Mouse (Mus musculus) testis, adult 2 months (tissue): ENCODE data around the gene Apbb1.

Experiments used
- CTCF ChIP-seq: fragments of 200-500 bp; IDR thresholded peaks from 2 replicates; pipeline ENCODE4 v1.5.1; 2012; ENCODE audit warnings: low read depth, mild to moderate bottlenecking, inconsistent platforms, low read length, moderate library complexity; ENCODE audit not compliant: control insufficient read depth, insufficient read depth, insufficient replicate concordance
- POLR2A ChIP-seq: fragments of 200-500 bp; IDR thresholded peaks from 2 replicates; pipeline ENCODE4 v1.6.1; 2012; ENCODE audit warnings: low read depth, mild to moderate bottlenecking, inconsistent platforms, low read length, moderate library complexity; ENCODE audit not compliant: control insufficient read depth

DNA sequence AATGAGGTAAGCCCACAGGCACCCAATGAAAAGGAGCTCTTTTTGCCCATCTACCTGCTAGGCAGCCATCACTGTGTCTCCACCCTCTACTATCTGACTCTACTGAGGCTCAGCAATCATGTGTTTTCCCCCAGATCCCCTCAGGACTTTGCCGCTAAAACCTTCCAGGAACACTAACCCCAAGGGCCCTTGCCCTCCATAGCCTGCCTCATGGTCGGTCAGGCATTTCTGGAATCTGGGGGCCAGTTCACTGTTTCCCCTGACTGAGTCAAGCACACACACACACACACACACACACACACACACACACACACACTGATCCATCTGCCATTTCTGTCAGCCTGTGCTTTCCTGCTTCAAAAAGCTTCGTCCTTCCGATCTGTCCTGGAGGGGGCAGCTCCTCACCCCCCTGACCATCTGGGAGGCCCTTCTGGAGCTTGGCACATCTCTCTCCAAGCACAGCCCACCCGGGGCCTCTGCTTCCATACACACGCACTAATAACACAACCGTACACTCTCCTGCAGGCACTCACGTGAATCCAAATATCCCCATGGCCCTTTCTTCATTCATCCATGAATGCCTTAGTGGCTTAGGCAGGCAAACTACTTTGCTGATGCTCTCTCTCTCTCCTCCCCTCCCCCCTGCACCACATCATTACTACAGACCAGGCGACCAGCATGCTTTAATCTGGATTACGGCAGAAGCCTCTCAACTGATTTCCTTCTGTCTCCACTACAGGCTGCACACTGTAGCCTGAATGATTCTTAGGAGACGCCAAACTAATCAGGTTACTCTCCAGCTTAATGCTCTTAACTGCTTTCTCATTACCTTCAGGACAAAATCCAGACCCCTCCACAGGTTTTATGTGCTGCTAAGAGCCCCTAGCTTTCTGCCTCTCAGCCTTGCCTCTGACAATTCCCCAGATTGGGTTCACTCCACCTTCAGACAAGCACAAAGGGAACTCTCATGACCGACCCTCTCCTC is 11.6 kb downstream of the Apbb1 start:
- TF ChIP-seq CTCF (no peak), POLR2A (no peak)
